Mouse (Mus musculus): Measurements from ENCODE around the gene Esp23.
"Not testable (repeated sequence)": the region's sequence is repeated elsewhere in the genome, so short reads cannot be mapped to it uniquely, and the experiment has no call there.

Esp23 gene

DNA sequence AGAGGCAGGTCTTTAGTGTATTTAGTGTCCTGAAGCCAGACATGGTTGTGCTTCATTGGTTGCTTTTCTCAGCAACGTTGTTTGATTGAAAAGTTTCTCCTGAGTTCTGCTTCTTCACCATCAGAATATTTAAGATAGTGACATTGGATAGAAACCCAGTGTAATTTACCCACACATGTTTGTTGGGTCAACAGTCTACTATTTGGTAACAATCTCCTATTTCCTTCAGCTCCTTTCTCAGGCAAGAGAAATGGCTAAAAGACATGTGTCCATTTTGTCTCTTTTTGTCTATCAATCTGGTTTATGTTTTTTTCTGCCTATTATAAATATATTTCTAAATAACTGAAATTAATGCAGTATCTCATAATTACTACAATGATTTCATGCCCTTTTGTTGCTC, at the start of gene Esp23:
TSS of gene Esp23 (minus strand) at position 101 of the 400 bp plus-strand sequence.
- no peak for DNase-seq (ENCODE audit: low spot score in 2 of 2)

DNA sequence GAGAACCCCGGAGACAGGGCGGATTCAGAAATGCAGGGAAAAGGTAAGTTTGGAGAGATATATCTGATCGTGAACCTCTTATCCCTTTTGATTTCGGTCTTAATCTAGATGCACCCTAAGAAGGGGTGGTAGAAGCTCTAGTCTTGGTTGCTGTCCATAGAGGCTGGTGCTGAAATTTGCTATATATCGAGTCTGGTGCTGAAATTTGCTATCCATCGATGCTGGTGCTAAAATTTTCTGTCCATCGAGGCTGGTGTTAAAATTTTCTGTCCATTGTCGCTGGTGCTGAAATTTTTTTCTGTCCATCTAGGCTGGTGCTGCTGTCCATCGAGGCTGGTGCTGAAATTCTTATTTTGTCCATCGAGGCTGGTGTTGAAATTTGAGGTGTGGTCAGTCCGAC, 30.3 kb upstream of the Esp23 start:
- DNase-seq (ENCODE audit: low spot score in 2 of 2), result not testable (repeated sequence)

DNA sequence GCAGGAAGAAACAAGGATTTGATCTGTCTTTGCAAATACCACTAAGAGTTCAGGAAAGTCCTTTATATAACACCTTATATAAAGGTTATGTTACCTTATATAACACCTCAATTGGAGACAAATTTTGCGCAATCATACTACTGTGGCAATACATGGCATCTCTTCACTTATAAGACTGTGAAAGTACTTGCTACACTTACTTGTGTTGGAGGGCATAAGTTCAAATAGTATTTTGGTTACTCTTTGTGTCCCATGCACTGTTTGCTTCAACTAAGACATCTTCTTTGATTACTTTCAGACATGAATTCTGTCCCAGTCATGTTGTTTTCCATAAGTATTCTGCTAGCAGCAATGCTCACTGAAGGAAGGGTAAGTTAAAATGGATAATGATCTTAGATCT, 18.2 kb upstream of the Esp23 start, which contains the start of gene Esp22:
TSS of gene Esp22 (plus strand) at position 301 of the 400 bp plus-strand sequence.
- DNase-seq (ENCODE audit: low spot score in 2 of 2), result no peak

DNA sequence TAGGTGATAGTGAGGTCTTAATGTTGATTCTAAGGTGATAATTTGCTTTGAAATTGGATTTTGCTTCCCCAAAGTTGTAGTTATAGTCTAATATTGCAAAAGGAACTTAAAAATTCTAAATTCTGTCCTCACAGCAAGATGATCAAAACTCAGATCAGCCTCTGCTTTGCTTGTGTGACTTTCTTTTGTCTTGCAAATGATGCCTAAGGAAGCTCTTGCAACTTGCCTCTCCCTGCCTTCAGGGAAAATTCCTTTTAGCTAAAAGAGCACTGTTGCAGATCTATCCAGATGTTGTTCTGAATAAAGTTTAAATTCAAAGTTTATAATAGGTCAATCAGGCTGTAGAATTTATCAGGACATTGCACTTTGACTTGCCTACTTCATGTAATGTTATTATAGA, 13.2 kb downstream of the Esp23 start:
- DNase-seq (ENCODE audit: low spot score in 2 of 2), result no peak

DNA sequence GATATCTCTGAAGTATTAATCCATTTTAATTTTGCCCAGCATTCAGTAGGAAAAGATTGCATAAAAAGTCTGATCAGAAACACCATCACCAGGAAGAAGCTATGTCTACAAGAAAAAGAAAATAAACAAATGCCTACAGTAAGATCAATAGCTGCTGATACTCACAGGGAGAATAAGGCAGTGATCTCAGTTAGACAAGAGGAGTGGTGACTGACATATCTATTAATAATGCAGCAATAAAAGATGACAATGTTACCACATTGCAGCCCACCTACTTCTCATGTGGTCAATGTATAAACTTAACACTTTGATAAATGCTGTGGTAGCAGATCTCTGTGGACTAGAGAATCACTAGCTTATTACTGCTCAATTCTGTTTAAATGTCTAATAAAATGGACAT, 33.6 kb downstream of the Esp23 start, which contains the start of gene Gm21903:
TSS of gene Gm21903 (minus strand) at position 101 of the 400 bp plus-strand sequence.
- no peak for DNase-seq (ENCODE audit: low spot score in 2 of 2)

DNA sequence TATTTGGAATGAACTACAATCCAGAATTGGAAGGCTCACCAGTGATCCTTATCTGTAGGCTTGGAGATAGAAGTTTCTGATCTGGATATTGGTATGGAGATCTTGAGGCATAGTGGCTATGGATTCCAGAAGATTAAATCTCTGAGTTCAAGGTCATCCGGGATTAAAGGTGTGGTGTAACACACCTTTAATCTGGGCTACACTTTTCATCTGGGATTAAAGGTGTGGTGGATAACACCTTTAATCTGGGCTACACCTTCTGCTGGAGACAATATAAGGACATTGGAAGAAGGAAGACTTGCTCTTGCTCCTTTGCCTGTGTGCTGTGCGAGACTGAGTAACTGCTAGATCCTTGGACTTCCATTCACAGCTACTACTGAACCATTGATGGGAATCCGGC, 40.4 kb downstream of the Esp23 start, which contains the start of gene Esp24:
TSS of gene Esp24 (plus strand) at position 301 of the 400 bp plus-strand sequence.
- DNase-seq (ENCODE audit: low spot score in 2 of 2), result not testable (repeated sequence)
